Mouse (Mus musculus): ENCODE data around the gene Psapl1. TPM values are rescaled to one million over a fixed set of nuclear protein-coding genes. Genes with fewer than 3 reads are reported as not detected.

The Psapl1 gene
- polyA plus RNA-seq, 1 experiment, result not detected

- Histone ChIP-seq H3K4me3 (ENCODE audit: insufficient read depth, low read depth, low read length) (no peak overlapping the region), H3K4me1 (ENCODE audit: control insufficient read depth, insufficient read depth, low read length) (peaks cover 24% of the 10 kb centered on the region), H3K27ac (ENCODE audit: insufficient read depth, low read depth, low read length) (no peak overlapping the region)
- WGBS, result 68% methylated on average over 18 of the region's 18 CpGs
- TF ChIP-seq CTCF (IDR thresholded peaks at IDR 0.05; ENCODE audit: insufficient read depth, low read depth, low read length) (no peak), POLR2A (IDR thresholded peaks at IDR 0.05; ENCODE audit: insufficient read depth, low read depth, low read length) (no peak)
Measured at GRCm38 (mm10) chr5:36254642-36255516, 51.1 kb downstream of the Psapl1 start.

Other genes starting within 250 kb of the Psapl1 start
- not detected in 2 replicates for gene Sorcs2, start 194.1 kb downstream of the Psapl1 start, polyA plus RNA-seq (2012; ENCODE audit: insufficient read depth, insufficient read length, low replicate concordance, missing spikeins)